Mouse (Mus musculus): ENCODE results near the gene Rhoj. TPM values are rescaled to one million over a fixed set of nuclear protein-coding genes. Genes with fewer than 3 reads are reported as not detected.

The Rhoj gene
- total and polyA plus RNA-seq, 2 experiments from 2014 or later, result 18.9 to 37.6 TPM

- TF ChIP-seq CTCF (IDR thresholded peaks at IDR 0.05; ENCODE audit: low read depth), result no peak
- ATAC-seq (no peak), DNase-seq (ENCODE audit: low spot score) (no peak)
- Histone ChIP-seq H3K27ac (no peak overlapping the region), H3K4me1 (ENCODE audit: insufficient read depth, low read length) (no peaks in the 10 kb centered on the region), H3K36me3 (ENCODE audit: insufficient read depth, low read length) (no peaks in the 10 kb centered on the region), H3K4me3 (ENCODE audit: low read length) (no peak overlapping the region), H3K4me2 (ENCODE audit: low read depth, low read length) (no peak overlapping the region), H3K9ac (replicated peaks; ENCODE audit: low read length) (no peak overlapping the region), H3K27me3 (ENCODE audit: insufficient read depth, low read length) (no peaks in the 10 kb centered on the region), H3K9me3 (ENCODE audit: low read length) (no peaks in the 10 kb centered on the region)
- WGBS, result 64% methylated on average over 3 of the region's 3 CpGs
These were observed 88.5 kb downstream of the Rhoj start for GRCm38 (mm10) chr12:75396616-75397015.

GRCm38 (mm10) chr12:75397077-75397476 is 89.0 kb downstream of the Rhoj start:
- no peak for TF ChIP-seq CTCF (IDR thresholded peaks at IDR 0.05; ENCODE audit: low read depth)
- no peak overlapping the region for H3K4me3 ChIP-seq (ENCODE audit: low read length)
- no peak for ATAC-seq

GRCm38 (mm10) chr12:75412964-75413363 is 104.8 kb downstream of the Rhoj start:
- Histone ChIP-seq H3K4me3 (ENCODE audit: low read length) (no peak overlapping the region), H3K4me1 (ENCODE audit: insufficient read depth, low read length) (no peaks in the 10 kb centered on the region), H3K4me2 (ENCODE audit: low read depth, low read length) (no peak overlapping the region), H3K27ac (no peak overlapping the region), H3K9ac (replicated peaks; ENCODE audit: low read length) (no peak overlapping the region), H3K27me3 (ENCODE audit: insufficient read depth, low read length) (no peaks in the 10 kb centered on the region), H3K36me3 (ENCODE audit: insufficient read depth, low read length) (no peaks in the 10 kb centered on the region), H3K9me3 (ENCODE audit: low read length) (no peaks in the 10 kb centered on the region)
- whole genome bisulfite sequencing, result 85% methylated on average over 9 of the region's 9 CpGs
- no peak for TF ChIP-seq CTCF (IDR thresholded peaks at IDR 0.05; ENCODE audit: low read depth)
- ATAC-seq, result no peak
- no peak for DNase-seq (ENCODE audit: low spot score)

More at GRCm38 (mm10) chr12:75397077-75397476, 89.0 kb downstream of the Rhoj start:
- Histone ChIP-seq H3K4me1 (ENCODE audit: insufficient read depth, low read length) (no peaks in the 10 kb centered on the region), H3K27ac (no peak overlapping the region), H3K9me3 (ENCODE audit: low read length) (no peaks in the 10 kb centered on the region), H3K9ac (replicated peaks; ENCODE audit: low read length) (no peak overlapping the region), H3K27me3 (ENCODE audit: insufficient read depth, low read length) (no peaks in the 10 kb centered on the region), H3K36me3 (ENCODE audit: insufficient read depth, low read length) (no peaks in the 10 kb centered on the region), H3K4me2 (ENCODE audit: low read depth, low read length) (no peak overlapping the region)
- DNase-seq (ENCODE audit: low spot score), result no peak
- 40% methylated on average over 7 of the region's 7 CpGs for WGBS

- DNase-seq (ENCODE audit: low spot score) (no peak), ATAC-seq (no peak)
These were observed 106.9 kb downstream of the Rhoj start for GRCm38 (mm10) chr12:75414991-75415390.

DNA sequence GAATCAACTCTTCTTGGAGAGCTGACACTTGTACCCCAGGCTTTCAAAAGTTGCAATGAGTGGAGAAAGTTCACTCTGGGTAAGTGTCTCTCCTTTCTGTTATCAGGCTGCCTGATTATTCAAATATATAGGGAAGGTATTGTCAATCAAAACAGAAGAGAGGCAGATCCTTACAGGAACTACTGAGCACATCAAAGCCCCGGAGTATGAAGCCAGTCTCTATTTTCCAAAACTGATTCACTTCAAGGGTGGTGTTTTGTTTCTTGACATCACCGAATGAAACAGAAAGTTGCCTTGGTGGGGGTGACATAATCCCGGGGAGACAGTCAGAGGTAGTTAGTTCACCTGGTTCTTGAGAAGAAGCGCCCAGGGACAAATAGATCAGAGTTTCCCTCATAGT is 108.6 kb downstream of the Rhoj start, which contains the start of gene Gphb5:
Gene Gphb5, minus strand, starts transcription at position 101 of the 400 bp plus-strand sequence.
- WGBS, result 89% methylated on average over 4 of the region's 4 CpGs
- H3K4me2 ChIP-seq (ENCODE audit: low read depth, low read length), result no peak within 1 kb of the TSS
- ATAC-seq (no peak), DNase-seq (ENCODE audit: low spot score) (no peak)
- H3K9me3 ChIP-seq (ENCODE audit: low read length), result no peaks in the 10 kb centered on the region
- no peak within 1 kb of the TSS for H3K9ac ChIP-seq (replicated peaks; ENCODE audit: low read length)
- H3K27me3 ChIP-seq (ENCODE audit: insufficient read depth, low read length), result no peaks in the 10 kb centered on the region
- H3K27ac ChIP-seq, result no peak within 1 kb of the TSS
- no peaks in the 10 kb centered on the region for H3K4me1 ChIP-seq (ENCODE audit: insufficient read depth, low read length)
- no peak for TF ChIP-seq CTCF (IDR thresholded peaks at IDR 0.05; ENCODE audit: low read depth)
- H3K4me3 ChIP-seq (ENCODE audit: low read length), result no peak within 1 kb of the TSS
- H3K36me3 ChIP-seq (ENCODE audit: insufficient read depth, low read length), result no peaks in the 10 kb centered on the region

More at GRCm38 (mm10) chr12:75414991-75415390, 106.9 kb downstream of the Rhoj start:
- Histone ChIP-seq H3K9ac (replicated peaks; ENCODE audit: low read length) (no peak overlapping the region), H3K4me1 (ENCODE audit: insufficient read depth, low read length) (no peaks in the 10 kb centered on the region), H3K36me3 (ENCODE audit: insufficient read depth, low read length) (no peaks in the 10 kb centered on the region), H3K27me3 (ENCODE audit: insufficient read depth, low read length) (no peaks in the 10 kb centered on the region), H3K4me3 (ENCODE audit: low read length) (no peak overlapping the region), H3K4me2 (ENCODE audit: low read depth, low read length) (no peak overlapping the region), H3K27ac (no peak overlapping the region), H3K9me3 (ENCODE audit: low read length) (no peaks in the 10 kb centered on the region)
- TF ChIP-seq CTCF (IDR thresholded peaks at IDR 0.05; ENCODE audit: low read depth), result no peak
- WGBS, result 82% methylated on average over 6 of the region's 6 CpGs

GRCm38 (mm10) chr12:75424359-75424758 is 116.2 kb downstream of the Rhoj start:
- Histone ChIP-seq H3K4me1 (ENCODE audit: insufficient read depth, low read length) (no peaks in the 10 kb centered on the region), H3K27ac (no peak overlapping the region), H3K27me3 (ENCODE audit: insufficient read depth, low read length) (no peaks in the 10 kb centered on the region), H3K9ac (replicated peaks; ENCODE audit: low read length) (no peak overlapping the region), H3K9me3 (ENCODE audit: low read length) (no peaks in the 10 kb centered on the region), H3K4me3 (ENCODE audit: low read length) (no peak overlapping the region), H3K36me3 (ENCODE audit: insufficient read depth, low read length) (no peaks in the 10 kb centered on the region), H3K4me2 (ENCODE audit: low read depth, low read length) (no peak overlapping the region)
- ATAC-seq (peak; percentile 79), DNase-seq (ENCODE audit: low spot score) (peak; percentile 61)
- TF ChIP-seq CTCF (IDR thresholded peaks at IDR 0.05; ENCODE audit: low read depth), result no peak
- WGBS, result 52% methylated on average over 7 of the region's 7 CpGs

- Histone ChIP-seq H3K27me3 (ENCODE audit: insufficient read depth, low read length) (no peaks in the 10 kb centered on the region), H3K27ac (no peak overlapping the region), H3K4me1 (ENCODE audit: insufficient read depth, low read length) (no peaks in the 10 kb centered on the region), H3K4me2 (ENCODE audit: low read depth, low read length) (no peak overlapping the region), H3K9me3 (ENCODE audit: low read length) (no peaks in the 10 kb centered on the region), H3K36me3 (ENCODE audit: insufficient read depth, low read length) (no peaks in the 10 kb centered on the region), H3K4me3 (ENCODE audit: low read length) (no peak overlapping the region), H3K9ac (replicated peaks; ENCODE audit: low read length) (no peak overlapping the region)
- TF ChIP-seq CTCF (IDR thresholded peaks at IDR 0.05; ENCODE audit: low read depth), result no peak
- no peak for DNase-seq (ENCODE audit: low spot score)
- WGBS, result 85% methylated on average over 4 of the region's 4 CpGs
- ATAC-seq, result no peak
These were observed 116.7 kb downstream of the Rhoj start for GRCm38 (mm10) chr12:75424817-75425216.
